Mouse (Mus musculus) cerebellum, adult 2 months (tissue): ENCODE results near the gene Ccnd3.

Source experiments
- CTCF ChIP-seq: fragments of 200-500 bp; IDR thresholded peaks from 2 replicates; pipeline ENCODE4 v1.5.1; 2011; ENCODE audit warnings: low read depth, mild to moderate bottlenecking, control low read depth, low read length, moderate library complexity, borderline replicate concordance; ENCODE audit not compliant: insufficient read depth
- POLR2A ChIP-seq: fragments of 200-500 bp; IDR thresholded peaks from 2 replicates; pipeline ENCODE4 v1.6.1; 2011; ENCODE audit warnings: low read length, control low read depth, borderline replicate concordance; ENCODE audit not compliant: insufficient read depth

GRCm38 (mm10) chr17:47475714-47476113, 29.1 kb upstream of the Ccnd3 start:
- TF ChIP-seq CTCF (no peak), POLR2A (no peak)
